Mouse (Mus musculus) left cerebral cortex, adult 11 months (tissue): Measurements from ENCODE around the gene Gstm1.
"Not testable (repeated sequence)": the region's sequence is repeated elsewhere in the genome, so short reads cannot be mapped to it uniquely, and the experiment has no call there.

Experiments used
- DNase-seq: peaks from one replicate; pipeline ENCODE4 v3.0.0; 2022; ENCODE audit warnings: low spot score

Gstm1 gene

GRCm38 (mm10) chr3:108017473-108018189 lies at the start of gene Gstm1:
Gene Gstm1 (minus strand): TSS chr3:108017973.
- peak; percentile 84 for DNase-seq

- no peak for DNase-seq
Measured at GRCm38 (mm10) chr3:108067370-108067934, 49.7 kb upstream of the Gstm1 start.

DNA sequence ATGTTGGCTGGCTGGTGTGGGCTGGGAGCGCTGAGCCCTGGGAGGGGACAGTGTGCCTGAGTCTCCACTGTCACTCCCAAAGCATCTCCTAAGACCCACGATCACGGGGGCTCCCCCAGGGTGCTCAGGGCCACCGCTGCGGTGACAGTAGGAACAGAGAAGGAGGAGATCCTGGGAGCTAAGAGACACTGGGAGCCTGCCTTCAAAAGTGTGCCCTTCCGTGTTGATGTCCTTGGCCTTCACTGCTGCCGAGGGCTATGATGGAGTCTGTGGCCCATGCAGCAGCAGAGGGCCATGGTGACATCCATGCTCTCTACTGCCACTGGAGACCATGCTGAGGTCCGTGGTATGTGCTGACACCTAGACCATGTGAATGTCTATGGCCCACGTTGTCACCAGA lies 47.8 kb upstream of the Gstm1 start:
- no peak for DNase-seq

GRCm38 (mm10) chr3:108064672-108065071 lies 46.9 kb upstream of the Gstm1 start:
- no peak for DNase-seq

DNA sequence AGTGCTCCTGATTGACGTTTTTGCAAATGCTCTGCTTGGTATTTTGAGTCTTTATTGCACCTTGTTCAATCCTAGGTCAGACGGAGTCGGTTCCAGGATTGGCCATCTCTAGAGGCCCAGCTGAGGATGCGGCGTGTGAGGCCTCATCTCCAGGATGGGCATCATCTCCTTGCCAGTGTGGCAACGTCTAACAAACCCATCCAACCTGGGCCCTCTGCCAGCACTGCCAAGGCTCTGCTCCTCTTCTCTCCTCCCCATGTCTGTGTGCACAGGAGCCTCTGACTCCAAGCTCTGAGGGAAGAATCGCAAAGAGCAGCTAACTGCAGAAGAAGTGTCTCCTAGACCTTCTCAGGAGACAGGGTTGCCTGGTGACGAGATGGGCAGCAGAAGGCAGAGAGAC lies 44.9 kb upstream of the Gstm1 start:
- DNase-seq = no peak

GRCm38 (mm10) chr3:108061420-108061819 lies 43.6 kb upstream of the Gstm1 start:
- no peak for DNase-seq

DNA sequence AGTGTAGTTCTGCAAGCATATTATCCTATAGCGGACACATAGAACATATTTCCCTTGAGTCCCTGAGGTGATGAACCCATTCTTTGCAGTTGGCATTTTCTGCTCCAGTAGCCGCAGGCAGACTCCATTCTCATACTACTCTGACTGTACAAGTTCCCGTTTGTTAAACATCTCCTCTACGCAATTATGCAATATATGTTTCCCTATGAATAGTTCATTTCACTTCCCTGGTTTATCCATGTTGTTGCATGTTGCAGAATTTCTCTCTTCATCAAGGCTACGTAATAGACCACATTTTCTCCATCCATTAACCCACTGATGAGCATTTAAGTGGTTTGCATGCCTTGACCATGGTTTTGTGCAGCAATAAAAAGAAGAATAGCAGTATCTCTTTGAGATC lies 32.7 kb upstream of the Gstm1 start:
- no peak for DNase-seq

- no peak for DNase-seq
Measured at GRCm38 (mm10) chr3:108048306-108048705, 30.5 kb upstream of the Gstm1 start.

DNA sequence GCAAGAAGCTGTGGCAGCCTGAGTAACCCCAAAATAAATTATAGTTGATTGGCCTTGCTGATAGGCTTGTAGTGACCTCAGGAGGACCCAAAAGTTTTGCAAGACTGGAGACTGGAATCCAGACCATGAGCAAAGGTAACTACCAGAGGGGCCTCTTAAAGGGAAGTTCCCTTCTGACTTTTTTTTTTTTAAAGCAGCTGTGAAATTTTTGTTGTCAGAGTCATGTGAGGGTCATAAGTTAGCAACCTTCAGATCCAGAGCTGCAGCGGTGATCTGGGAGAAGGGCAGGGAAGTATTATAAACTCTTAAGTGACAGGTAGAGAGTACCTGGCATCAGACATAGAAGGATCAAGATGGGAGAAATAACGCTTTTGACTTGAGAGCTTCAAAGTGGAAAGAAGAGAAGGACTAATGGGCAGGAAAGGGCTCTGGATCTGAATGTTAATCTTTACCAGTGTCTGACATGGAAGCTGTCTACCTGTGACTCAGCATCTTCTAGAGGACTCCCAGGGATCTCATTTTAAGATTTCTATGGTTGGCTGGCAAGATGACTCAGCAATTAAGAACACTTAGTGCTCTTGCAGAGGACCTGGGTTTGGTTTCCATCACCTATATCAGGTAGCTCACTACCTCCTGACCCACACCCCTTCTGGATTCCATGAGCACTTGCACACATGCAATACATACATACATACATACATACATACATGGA lies 29.3 kb upstream of the Gstm1 start:
- no peak for DNase-seq

DNA sequence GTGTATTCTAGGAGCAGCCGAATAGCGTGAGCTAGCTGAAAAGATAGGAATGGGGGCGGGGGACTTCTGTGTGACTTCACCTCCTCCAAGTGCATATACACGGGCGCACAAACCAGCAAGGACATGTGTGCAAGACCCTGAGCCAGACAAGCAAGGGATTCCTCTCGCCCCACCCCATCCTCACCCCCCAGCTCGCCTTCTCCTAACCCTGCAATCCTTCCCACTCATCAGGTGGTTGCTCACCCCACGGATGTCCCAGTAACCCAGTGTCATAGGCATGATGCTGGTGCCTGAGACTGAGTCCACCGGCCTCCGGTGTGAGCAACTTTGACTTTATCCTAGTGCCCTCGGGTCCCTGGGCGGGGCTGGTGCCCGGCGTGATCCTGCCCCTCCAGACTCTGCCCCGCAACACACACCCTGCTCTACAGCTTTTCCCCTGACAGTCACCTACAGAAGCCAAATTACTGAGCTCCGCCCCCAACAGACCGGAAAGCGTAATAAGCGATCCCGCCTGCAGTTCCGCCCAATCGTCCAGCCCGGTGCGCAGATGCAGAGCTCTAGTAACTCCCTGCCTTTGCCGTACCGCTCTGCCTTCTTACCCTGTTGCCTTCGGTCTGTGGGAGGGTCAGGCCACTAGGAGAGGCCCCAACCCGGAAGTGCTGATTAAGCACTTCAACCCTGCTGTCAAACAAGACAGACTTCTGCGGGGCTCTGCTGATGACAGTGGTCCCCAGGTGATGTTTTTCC lies 26.8 kb upstream of the Gstm1 start, which contains the start of gene Gstm4:
Gene Gstm4, minus strand, starts transcription at position 501 of the 747 bp plus-strand sequence.
- DNase-seq = peak; percentile 81

DNA sequence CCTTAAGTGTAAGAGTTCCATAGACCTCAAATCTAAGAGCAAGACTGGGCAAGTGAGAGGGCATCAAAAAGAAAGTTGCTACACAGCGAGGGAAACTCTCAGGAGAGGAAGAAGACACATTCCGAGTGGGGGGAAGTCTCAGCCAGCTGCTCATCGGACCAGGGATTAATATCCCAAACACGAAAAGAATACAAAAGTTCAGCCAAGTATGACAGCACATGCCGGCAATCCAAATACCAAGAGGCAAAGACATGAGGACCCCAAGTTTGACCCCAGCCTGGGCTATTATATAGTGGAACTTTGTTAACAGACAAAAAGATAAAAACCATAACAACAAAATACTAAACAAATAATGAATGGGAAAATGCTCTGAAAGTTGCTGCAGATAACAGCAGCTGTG lies 15.4 kb upstream of the Gstm1 start:
- no peak for DNase-seq

- DNase-seq = no peak
Measured at GRCm38 (mm10) chr3:108032113-108032512, 14.3 kb upstream of the Gstm1 start.

DNA sequence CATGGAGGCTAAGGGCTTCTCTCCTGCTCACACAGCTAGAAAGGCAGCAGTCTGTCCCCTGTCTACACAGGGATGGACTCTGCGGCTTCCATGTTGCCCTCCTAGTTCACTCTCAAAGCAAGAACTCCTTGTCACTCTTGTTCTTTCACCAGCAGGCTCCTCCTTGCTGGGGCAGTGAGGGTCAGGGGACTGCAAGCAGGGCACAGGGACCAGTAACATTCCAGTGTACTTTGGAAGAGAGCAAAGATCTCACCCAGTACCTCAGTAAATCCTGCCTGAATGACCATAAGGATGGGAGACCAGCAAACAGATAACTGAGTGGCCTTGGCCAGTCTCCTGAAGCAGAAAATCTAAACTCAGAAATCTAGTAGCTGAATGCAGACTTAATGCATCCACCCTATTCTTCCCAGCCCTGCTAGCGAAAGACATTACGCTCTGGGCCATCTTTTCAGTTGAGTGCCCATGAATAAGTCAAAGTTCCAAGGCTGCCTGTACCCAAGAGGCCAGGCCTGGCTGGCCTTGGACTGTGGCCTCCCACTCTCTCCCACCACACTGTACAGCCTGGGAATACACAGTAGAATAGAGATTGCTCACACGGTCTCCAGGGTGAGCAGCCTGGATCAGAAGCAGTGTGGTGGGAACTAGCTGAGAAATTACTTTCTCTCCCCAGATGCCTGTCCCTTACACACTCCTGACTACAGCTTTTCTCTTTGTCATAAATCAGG lies 11.0 kb upstream of the Gstm1 start:
- no peak for DNase-seq

GRCm38 (mm10) chr3:108026597-108026996 lies 8.8 kb upstream of the Gstm1 start:
- DNase-seq = no peak

GRCm38 (mm10) chr3:108026049-108026448 lies 8.3 kb upstream of the Gstm1 start:
- no peak for DNase-seq

GRCm38 (mm10) chr3:108025318-108025717 lies 7.5 kb upstream of the Gstm1 start:
- DNase-seq = no peak

DNA sequence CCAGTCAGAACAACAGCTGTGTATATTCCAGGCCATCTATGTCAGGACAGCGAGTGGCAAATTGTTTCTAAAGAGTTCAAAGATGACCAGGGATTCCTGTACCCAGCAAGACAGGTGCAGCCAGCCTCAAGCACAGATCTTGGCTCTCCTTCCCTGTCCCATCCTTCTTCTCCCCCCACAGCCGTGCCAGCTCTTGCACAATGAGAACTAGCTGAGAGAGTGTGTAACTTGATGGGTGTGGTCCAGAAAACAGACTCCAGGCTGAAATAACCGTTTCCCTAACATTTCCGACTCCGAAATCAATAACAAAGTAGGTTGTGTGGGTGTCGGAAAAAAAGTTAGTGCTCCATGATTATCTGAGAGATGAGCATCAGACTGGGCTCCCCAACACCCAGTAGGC lies 4.9 kb upstream of the Gstm1 start:
- no peak for DNase-seq

- DNase-seq = not testable (repeated sequence)
Measured at GRCm38 (mm10) chr3:108020351-108021022, 2.7 kb upstream of the Gstm1 start.

- DNase-seq = not testable (repeated sequence)
Measured at GRCm38 (mm10) chr3:108019226-108019625, 1.5 kb upstream of the Gstm1 start.

- no peak for DNase-seq
Measured at GRCm38 (mm10) chr3:108018190-108018820, 532 bp upstream of the Gstm1 start.

- not testable (repeated sequence) for DNase-seq
Measured at GRCm38 (mm10) chr3:108016468-108016867, 1.3 kb downstream of the Gstm1 start.
